Mouse (Mus musculus) olfactory bulb, adult 2 months (tissue): ENCODE results near the gene Cenpo.

Experiments
- CTCF ChIP-seq: fragments of 200-500 bp; IDR thresholded peaks from 2 replicates; pipeline ENCODE4 v1.5.1; 2012; ENCODE audit warnings: low read depth, mild to moderate bottlenecking, low read length, moderate library complexity; ENCODE audit not compliant: insufficient read depth
- POLR2A ChIP-seq: fragments of 200-500 bp; IDR thresholded peaks from 2 replicates; pipeline ENCODE4 v1.6.1; 2012; ENCODE audit warnings: mild to moderate bottlenecking, low read depth, low read length, moderate library complexity; ENCODE audit not compliant: insufficient read depth

DNA sequence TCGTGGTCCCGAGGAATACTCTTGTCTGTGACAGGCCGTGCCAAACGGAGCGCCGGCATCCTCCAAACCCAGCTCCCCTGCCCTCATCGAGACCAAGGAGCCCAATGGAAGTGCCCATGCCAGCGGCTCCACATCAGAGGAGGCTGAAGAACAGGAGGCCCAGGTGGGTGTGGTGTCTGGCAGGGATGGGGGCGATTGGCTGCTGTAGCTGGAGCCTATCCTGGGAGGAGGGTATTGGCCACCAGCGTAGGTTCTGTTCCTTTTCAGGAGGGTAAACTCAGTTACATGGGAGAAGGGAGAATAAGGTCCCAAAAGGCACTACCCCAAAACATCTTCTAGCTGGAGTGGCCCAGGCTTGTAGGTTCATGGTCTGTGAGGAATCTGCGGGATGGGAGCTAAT, 34.8 kb downstream of the Cenpo start:
- no peak for TF ChIP-seq CTCF
- no peak for TF ChIP-seq POLR2A
